Mouse (Mus musculus): Measurements from ENCODE around the gene Plxnb1.
A peak's percentile ranks its signal among the peaks of the same experiment; 100 is the strongest.

Plxnb1 gene

DNA sequence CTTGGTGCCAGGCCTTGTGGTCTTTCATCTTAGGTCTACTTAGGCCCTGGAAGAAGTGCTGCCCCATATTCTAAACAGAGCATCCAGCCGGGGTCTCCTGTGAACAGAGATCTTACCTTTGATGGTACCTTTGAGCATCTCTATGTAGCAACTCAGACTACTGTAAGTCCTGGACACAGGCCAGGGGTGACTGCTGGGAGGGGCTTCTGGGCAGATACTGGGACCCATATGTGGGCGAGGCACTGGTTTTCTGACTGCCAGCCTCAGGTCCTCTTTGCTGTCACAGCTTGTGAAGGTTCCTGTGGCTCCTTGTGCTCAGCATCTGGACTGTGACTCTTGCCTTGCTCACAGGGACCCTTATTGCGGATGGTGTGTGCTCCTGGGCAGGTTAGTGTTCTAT is 7.4 kb downstream of the Plxnb1 start:
- no peak for DNase-seq

DNA sequence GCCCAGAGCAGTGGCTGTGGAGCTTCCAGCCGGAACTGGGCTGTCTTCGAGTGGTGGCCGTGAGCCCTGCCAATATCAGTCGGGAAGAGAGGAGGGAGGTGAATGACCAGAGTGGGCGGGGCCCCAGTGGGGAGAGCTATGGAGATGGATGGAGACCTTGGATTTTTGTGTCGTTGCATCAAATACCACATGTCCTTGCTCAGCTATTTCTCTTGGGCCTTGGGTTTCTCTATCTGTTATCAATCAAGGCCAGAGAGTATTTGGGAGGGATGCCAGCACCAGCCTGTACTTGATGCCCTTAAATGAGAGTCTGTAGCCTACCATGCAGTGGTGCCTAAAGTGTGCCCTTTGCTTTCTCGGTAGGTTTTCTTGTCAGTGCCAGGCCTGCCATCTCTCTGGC is 8.1 kb downstream of the Plxnb1 start:
- no peak for DNase-seq

DNA sequence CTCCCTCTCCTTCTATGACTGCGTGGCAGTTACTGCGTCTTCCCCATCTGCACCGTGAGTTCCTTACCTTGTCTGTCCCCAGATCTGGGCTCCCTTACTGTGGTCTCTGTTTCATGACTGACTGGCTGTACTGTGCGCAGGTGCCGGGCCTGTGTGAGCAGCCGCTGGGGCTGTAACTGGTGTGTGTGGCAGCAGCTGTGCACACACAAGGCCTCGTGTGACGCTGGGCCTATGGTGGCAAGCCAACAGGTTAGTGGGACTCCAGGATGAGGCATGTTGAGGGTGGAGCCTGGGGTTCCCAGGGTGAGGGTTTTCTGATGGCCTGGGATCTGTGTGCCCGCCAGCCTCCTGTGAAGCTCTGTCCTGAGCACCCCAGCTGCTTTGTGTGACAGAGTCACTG is 8.9 kb downstream of the Plxnb1 start:
- DNase-seq: no peak

DNA sequence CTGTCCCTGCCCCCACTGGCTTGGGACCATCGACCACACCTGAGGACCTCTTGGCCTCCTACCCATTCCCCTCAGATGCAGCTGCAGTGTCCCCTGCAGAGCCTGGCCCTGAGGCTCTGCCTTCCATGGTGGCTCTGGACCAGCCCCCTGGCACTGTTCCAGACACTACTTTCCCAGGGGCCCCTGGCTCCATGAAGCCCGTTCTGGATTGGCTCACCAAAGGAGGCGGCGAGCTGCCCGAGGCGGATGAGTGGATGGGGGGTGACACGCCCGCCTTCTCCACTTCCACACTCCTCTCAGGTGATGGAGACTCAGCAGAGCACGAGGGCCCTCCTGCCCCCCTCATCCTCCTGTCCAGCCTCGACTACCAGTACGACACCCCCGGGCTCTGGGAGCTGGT is 9.8 kb downstream of the Plxnb1 start:
- DNase-seq: no peak

DNA sequence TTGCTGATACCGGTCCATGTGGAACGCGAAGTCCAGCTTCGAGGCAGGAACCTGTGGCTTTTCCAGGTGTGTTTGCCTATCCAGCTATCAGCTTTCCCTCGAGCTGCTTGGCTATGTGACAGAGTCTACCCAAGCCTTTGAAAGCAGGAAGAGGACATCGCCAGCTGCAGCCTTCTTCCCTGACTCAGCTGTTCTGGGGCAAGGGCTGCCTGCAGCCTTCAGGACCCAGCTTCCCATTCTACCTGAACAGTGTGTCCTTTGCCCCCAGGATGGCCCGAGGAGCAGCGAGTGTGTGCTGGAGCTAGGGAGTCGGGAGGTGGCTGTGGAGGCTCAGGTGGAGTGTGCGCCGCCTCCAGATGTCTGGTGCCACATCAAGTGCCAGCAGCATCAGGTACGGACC is 10.5 kb downstream of the Plxnb1 start:
- no peak for DNase-seq

DNA sequence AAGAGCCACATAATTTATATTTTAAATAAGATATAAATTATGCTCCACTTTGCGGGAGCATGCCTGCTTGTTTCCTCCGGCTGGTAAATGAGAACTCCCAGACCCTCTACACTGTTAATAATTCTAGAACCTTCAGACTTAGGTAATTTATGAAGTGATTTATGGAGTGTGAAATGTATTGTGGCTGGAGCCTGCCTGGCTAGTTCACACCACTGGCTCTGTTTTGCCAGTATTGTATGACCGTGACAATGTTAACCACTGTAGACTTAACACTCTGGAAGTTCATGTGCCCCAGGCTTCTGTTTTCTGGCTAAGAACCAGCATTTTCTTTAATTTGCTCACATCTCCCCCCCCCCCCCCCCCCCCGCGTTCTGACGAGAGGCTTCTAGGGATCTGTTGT is 12.2 kb downstream of the Plxnb1 start:
- no peak for DNase-seq

DNA sequence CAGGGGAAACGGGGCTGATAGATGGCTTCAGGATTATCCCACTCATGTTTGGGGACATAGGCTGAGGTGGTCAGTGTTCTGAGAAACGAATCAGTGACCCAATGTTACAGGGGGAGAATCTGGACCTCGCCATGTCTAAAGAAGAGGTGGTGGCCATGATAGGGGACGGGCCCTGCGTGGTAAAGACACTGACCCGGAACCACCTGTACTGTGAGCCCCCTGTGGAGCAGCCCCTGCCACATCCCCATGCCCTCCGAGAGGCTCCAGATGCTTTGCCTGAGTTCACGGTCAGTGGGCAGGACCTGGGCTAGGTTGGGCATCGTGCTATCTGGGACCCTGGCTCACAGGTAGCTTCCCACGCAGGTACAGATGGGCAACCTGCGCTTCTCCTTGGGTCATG is 15.1 kb downstream of the Plxnb1 start:
- no peak for DNase-seq

DNA sequence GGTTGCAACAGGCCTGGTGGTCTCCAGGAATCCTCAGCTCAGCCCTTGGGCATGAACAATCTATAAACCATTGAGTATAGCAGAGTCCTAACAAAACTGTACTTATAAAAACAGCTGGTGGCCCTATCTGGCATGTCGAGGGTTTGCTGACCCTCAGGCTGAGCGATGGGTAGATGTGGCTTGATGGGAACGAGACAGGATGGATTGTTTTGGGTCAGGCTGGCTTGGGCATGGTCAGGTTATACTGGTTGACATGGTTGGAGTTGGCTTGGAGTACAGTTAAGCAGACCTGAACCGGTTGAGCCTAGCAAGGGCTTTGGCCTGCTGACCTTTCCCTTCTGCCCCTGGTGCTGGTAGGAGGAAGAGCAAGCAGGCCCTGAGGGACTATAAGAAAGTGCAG is 15.9 kb downstream of the Plxnb1 start:
- no peak for DNase-seq

DNA sequence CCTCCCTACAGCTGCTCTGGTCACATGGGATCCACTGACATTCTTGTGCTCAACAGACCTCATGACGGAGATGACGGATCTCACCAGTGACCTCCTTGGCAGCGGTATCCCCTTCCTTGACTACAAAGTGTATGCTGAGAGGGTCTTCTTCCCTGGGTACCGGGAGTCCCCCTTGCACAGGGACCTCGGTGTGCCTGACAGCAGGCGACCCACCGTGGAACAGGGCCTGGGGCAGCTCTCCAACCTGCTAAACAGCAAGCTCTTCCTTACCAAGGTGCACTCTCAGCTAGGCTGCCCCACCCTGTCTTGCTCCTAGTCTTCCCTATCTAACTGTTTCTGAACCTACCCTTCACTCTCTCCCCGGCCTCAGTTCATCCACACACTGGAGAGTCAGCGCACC is 16.4 kb downstream of the Plxnb1 start:
- no peak for DNase-seq

DNA sequence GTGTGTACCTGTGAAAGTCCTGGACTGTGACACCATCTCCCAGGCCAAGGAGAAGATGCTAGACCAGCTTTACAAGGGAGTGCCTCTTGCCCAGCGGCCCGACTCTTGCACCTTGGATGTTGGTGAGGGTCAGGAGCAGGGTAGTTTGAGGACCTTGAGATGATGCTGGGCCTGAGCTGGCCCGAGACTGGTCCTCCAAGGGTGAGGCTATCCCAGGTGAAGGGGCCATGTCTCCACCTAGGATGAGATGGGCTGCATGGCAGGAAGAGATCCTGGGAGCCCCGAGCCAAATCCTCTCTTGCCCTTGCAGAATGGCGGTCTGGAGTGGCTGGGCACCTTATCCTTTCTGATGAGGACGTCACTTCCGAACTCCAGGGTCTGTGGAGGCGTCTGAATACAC is 18.1 kb downstream of the Plxnb1 start:
- DNase-seq: no peak

DNA sequence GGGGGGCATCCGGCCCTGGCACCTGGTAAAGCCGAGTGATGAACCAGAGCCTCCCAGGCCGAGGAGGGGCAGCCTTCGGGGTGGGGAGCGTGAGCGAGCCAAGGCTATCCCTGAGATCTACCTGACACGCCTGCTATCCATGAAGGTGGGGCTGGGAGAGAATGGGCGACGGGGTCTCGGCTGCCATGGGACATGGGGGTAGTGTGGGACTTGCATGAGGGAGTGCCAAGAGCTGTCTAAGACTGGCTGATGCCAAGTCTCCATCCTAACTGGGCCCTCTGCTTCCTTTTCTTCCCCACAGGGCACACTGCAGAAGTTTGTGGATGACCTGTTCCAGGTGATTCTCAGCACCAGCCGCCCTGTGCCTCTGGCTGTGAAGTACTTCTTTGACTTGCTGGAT is 19.1 kb downstream of the Plxnb1 start:
- no peak for DNase-seq

DNA sequence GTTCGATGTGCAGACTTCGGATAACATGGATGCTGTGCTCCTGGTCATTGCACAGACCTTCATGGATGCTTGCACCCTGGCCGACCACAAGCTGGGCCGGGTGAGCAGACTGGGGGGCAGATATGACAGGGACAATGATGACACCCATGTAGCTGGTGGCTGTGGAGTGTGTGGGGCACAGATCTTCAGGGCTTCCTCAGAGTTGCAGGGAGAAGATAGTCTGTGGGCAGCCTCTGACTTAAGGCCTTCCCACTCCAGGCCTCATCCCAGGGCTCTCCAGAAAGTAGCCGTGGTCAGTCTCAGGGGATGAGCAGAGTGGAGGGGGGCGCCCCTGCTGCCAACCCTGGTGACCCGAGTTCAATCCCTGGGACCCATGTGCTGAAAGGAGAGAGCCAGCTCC is 19.7 kb downstream of the Plxnb1 start:
- no peak for DNase-seq

DNA sequence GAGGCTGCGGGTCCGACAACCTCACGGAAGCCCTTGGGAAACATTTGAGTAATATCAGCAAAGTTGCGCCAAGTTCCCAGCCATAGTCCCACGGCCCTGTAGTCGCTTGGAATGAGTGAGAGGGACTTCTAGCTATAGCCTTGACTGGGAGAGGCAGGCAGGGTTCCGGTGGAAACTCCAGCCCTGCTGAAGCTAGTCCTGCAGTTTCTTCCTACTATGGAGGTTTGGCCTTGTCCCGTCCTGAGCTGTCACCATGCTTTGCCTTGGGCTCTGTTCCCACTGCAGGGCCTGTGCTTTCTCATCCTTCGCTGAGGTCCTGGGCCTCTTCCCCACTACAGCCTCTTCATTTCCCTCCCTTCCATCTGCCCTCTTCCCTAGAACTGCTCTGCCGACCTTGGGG is 21.0 kb downstream of the Plxnb1 start:
- no peak for DNase-seq

DNA sequence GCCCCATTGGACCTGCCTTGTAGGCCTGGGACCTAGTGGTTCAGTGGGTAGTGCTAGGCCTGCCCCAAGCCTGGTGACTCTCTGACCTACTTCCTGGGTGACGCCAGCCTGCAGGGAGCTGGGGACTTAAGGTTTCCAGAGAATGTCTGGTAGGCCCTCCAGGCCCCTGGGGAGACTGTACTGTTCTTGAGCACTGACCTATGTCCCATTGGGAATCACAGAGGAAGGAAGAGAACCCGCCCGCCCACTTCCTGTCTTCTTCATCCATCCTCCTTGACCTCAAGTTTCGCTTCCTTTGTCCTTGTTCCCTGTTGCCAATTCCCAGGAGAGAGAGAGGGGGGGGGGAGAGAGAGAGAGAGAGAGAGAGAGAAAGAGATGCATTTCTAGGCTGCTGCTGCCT is 22.9 kb downstream of the Plxnb1 start:
- DNase-seq: no peak

DNA sequence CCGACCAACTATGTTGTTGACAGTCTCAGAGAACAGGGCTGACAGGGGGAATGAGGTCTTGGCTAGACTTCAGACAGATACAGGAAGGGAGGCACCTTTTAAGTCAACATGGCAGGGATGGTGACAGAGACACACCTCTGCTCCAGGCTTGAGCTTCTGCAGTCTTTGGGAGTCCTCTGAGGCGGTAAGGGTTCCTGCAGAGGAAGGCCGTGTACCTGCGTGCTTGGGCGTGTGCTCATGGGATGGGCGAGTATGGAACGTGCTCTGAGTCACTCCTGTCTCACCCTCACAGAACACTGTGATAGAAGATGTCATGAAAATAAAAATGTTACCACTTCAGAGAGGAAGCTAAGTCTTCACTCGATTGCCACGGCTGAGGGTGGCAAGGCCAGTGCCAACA is 24.4 kb downstream of the Plxnb1 start:
- DNase-seq: no peak

DNA sequence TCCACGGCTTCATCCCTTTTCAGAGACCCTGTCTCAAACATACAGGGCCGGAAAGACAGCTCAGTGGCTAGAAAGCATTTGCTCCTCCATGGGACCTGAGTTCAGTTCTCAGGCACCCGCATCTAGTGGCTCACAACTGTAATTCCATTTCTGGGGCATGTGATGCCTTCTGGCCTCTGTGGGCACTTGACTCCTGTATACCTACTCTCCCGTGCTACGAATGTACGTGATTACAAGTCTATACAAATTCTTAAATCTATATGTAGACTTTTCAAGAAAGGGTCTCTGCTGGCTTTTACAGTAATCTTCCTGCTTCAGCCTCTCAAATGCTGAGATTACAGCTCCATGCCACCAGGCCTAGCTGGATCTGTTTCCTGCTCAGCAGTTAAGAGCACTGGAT is 25.8 kb downstream of the Plxnb1 start:
- no peak for DNase-seq

DNA sequence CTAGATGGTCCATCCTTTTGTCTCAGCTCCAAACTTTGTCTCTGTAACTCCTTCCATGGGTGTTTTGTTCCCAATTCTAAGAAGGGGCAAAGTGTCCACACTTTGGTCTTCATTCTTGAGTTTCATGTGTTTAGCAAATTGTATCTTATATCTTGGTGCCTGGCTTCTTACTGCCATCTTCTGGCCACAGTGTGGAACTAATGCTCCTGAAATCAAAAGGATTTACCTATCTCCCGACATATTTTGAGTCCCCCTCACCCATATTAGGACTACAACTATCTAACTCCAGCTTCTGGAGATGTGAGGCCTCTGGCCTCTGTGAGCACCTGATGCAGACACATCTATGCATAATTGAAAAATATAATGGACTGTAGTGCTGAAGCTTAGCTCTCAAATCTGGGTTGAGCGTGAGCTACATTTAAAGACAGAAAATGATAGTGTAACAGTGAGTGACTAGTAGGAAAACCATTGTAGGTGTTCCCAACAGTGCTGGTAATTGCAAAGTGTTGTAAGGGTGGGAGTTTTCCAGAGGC is 27.4 kb downstream of the Plxnb1 start:
- DNase-seq: peak; percentile 61 to 66

DNA sequence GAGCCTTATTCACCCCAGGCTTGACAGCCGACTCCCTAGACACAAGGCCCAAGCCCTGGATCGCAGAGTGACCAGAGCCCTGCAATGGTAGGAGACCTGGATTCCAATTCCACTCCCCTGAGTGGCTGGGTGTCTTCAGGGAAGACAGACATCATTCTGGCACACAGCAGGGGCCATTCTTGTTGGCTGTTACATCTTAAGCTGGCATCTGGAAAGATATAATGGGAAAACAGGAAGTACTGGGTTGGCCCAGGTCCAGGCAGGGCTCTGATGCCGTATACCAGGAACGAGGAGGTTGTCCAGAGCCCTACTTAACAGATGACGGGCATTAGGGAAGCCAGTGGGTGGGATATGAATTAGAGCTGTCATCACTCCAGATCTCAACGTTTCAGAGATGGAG is 28.1 kb downstream of the Plxnb1 start:
- no peak for DNase-seq

DNA sequence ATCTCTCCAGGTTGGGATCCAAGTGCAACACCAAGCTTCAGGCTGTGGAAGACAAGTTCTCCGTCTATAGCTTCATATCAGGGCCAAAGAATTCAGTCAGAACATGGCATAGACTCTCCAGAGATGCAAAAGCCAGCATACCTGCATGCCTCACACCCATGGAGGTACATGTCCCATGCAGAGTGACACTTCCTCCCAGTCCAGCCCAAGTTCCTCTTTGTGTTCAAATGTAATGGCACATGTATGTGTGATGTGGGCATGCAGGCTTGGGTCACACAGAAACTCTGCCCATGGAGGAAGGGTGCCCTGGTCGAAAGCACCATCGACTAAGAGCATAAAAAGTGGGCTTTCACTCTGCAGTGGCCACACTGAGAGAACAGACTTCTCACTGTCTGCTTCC is 29.0 kb downstream of the Plxnb1 start:
- DNase-seq: no peak

DNA sequence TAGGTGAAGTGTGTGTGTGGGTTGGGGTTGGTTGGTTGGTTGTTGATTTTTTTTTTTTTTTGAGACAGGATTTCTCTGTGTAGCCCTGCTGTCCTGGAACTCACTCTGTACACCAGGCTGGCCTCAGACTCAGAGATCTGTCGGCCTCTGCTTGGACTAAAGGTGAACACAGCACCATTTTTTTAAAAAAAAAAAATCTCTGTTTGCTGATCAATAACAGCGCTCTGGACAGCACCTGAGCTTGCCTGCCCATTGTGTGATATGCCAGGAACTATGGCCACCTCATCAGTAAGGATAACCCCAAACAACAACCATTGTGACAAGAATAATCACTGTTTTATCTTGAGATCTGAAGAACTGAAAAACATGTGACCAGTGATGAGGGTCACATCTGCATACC is 29.9 kb downstream of the Plxnb1 start:
- DNase-seq: no peak

DNA sequence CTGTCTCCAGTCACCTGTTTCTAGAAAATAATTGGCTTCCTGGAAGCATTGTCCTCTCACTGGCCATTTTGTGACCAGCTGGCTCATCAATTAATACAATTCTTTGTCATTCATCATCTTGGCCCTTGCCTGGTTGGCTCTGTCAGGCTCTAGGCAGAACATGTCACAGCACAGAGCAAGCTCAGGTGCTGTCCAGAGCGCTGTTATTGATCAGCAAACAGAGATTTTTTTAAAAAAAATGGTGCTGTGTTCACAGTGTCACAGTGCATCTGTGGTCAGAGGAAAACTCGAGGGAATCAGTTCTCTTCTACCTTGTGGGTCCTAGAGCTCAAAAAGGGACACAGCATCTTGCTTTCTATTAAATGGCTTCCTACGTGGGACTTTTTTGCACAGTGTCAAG is 30.3 kb downstream of the Plxnb1 start:
- DNase-seq: no peak

DNA sequence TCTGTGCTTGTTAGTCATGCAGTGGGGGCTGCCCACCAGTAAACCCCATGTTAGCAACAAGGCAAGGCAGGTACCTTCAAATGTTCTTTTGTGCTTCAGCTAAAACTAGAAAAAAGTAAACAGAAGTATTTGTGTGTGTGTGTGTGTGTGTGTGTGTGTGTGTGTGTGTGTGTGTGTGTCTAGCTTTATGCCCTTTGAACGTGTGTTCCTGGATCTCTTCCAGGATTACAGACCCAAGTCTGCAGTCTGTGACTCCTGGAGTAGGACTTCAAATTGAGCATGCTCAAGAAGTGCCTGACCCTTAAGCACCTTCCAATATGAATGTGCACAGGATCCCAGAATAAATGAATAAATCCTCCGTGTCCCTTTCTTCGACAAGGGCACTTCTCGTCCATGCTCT is 31.9 kb downstream of the Plxnb1 start:
- no peak for DNase-seq

DNA sequence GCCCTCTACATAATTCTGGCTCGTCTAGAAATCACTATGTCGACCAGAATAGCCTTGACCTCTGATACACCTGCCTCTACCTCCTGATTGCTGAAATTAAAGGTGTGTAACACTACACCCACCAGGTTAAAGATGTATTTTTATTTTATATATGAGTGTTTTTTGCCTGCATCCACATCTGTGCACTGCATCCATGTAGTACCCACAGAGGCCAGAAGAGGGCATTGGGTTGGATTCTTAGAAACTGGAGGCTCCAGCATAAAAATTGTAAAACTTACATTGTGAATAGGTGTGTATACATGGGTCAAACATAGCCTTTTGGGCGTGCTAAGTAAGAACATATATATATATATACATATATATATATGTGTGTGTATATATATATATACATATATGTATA is 33.0 kb downstream of the Plxnb1 start:
- DNase-seq: peak; percentile 36 to 39

DNA sequence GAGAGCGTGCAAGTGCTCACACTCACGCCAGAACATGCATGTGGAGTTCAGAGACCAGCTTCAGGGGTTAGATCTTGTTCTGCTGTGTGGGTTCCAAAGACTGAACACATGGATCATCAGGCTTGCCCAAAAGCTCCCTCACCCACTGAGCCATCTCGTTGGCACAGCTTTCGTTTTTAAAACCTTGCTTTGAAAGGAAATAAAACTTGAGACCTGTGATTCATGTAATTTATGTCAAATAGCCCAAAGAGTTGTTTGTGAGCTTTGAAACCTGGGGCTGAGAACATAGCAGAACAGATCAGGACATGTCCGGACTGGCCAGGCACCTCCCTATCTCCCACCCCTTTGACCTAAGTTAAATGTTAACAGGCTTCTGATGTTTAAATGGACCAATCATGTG is 34.9 kb downstream of the Plxnb1 start:
- DNase-seq: no peak

DNA sequence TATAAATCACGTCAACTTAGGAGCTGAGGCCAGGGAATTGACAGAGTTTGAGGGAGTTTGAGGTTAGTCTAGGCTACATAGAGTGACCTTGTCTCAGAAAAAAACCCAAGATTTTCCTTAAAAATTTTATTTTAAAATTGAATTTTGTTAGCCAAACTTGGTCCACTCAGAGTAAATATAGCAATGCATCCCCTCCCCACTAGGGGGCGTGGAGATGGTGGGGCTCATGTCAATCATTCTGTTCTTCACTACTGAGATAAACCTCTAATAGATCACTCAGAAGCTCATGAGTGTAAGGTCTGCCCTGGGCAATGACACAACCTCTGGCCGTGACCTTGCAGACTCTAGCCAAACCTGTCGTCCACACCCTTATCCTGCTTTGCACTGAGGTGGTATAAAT is 45.2 kb downstream of the Plxnb1 start:
- peak; percentile 61 to 66 for DNase-seq

DNA sequence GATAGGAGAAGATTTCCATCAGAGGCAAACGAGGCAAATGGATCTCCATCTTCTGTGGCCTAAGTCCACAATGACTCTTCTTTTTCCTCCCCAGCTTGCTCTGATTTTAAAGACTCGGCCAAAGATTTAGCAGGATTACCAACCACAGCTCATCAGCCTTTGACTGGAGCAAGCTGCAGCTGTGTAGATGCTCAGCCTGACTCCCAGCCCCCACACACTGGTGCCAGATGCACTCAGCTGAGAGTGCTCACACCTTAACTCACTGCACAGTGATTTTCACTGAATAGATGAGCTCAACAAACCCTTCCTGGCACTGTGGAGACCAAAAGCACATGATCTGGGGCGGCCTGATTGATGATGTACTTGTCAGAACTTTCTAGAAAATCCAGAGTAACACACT is 66.8 kb downstream of the Plxnb1 start, which contains the start of gene Fbxw21:
TSS of gene Fbxw21 (minus strand) at position 101 of the 400 bp plus-strand sequence.
- no peak for DNase-seq
